Mouse (Mus musculus) layer of hippocampus, adult 8-10 months (tissue): ENCODE results near the gene Wdr20rt. TPM values are rescaled to one million over a fixed set of nuclear protein-coding genes. Genes with fewer than 3 reads are reported as not detected.

Experiments used
- total RNA-seq, 4 experiments: library from RNA; stranded (reverse); gene quantifications; 2 replicates each; pipeline ENCODE4 v1.2.4; 2022

Gene Wdr20rt
- total RNA-seq, 4 experiments from 2014 or later = 0.19 to 0.27 TPM; not detected in 2

Other genes with a start within 250 kb of the Wdr20rt start
- 10 to 100 TPM; 39.2 to 56.3 (median 48.3) TPM for gene Prpf39, start 189.2 kb upstream of the Wdr20rt start, total RNA-seq
- 100 to 1,000 TPM; 137 to 180 (median 153) TPM for gene Fkbp3, start 151.5 kb upstream of the Wdr20rt start, total RNA-seq
- 10 to 100 TPM; 11.2 to 16.1 (median 14.8) TPM for gene Fancm, start 149.9 kb upstream of the Wdr20rt start, total RNA-seq
- gene Mis18bp1, start 52.9 kb upstream of the Wdr20rt start, total RNA-seq = under 1 TPM in 3 of 4 experiments, not detected in 1; 0.23 to 0.62 (median 0.31) TPM